8 mouse cellular contexts compared by ENCODE assay signal in the genomic region with DNA sequence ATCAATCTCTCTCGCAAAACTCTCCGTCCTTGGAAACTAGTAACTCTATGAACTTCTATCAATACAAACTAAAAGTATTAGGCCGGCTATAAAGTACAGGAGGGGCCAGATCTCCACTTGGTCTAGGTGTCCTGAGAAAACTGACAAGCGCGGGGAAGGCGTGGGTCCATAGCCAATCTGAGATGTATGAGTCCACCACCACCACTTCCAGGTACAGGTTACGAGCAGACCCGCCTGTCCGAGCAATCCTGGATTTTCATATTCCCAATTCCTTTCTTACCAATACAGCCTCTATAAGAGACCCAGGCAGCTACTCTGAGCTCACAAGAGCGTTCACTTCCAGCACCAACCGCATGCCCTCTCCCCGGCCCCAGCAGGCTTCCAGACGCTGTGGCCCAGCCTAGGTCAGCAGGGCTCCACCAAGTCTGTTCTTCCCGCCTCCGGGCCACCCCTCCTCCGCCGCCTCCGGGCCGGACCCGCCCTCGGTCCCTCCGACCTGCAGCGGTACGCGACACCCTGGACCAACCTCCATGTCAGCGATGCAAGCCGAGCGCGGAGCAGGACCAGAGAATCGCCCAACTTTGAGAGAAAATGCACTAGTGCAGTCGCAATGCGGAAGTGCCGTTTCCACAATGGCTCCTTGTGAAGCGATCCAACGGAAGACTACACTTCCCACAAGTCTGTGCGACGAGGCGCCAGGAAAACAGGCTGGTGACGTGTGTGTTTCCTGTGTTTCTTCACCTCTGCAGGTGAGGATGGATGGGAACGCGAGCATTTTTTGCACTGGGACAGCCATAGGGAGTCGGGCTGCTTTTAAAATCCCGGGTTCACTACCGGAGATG. TPM values are rescaled to one million over a fixed set of nuclear protein-coding genes. Genes with fewer than 3 reads are reported as not detected.
A peak's percentile ranks its signal among the peaks of the same experiment; 100 is the strongest.
DNase-seq lines count a peak whose midpoint lies in the region; ATAC-seq and TF ChIP-seq lines count a peak whose summit lies in the region.

No protein-coding gene starts in this region.

- peak overlapping the region; percentile 85 for H3K9ac ChIP-seq in hindbrain, embryonic 13.5 days

- POLR2A ChIA-PET in Patski (lab: Charles Lee): no interaction called here

- in situ Hi-C loops in Patski (cut with MboI; ENCODE audit: low pct_unique_long_range_greater_than_20kb): no loop called here

- no peaks in the 10 kb centered on the region for H3K9me3 ChIP-seq in hindbrain, embryonic 13.5 days

- peak overlapping the region; percentile 80 for H3K4me2 ChIP-seq in hindbrain, embryonic 13.5 days

- peak; percentile 54 for DNase-seq in Patski (ENCODE audit: low read depth, low spot score)
- DNase-seq in cerebellum, postnatal 14 days: peak; percentile 85 to 89
- peak; percentile 76 to 80 for DNase-seq in frontal cortex, postnatal 14 days (ENCODE audit: low spot score in 2 of 2)
- DNase-seq in layer of hippocampus, postnatal 25 days (ENCODE audit: extremely low spot score in 1 of 2, low spot score in 1 of 2): peak; percentile 70 to 77
- peak; percentile 91 for DNase-seq in lung, postnatal 25 days (ENCODE audit: low spot score)
- peak; percentile 89 for DNase-seq in retina, embryonic 14.5 days (ENCODE audit: low spot score)
- peak; percentile 86 for DNase-seq in thymus, postnatal 4 days

- no peak for TF ChIP-seq CTCF in Patski (IDR thresholded peaks at IDR 0.05)

- ATAC-seq in Patski: peak; percentile 98
- peak; percentile 99 for ATAC-seq in hindbrain, embryonic 13.5 days (ENCODE audit: low FRiP score)

- H3K27ac ChIP-seq in hindbrain, embryonic 13.5 days: peak overlapping the region; percentile 86

- CTCF ChIA-PET in Patski (lab: Charles Lee): no interaction called here

- H3K4me1 ChIP-seq in hindbrain, embryonic 13.5 days (replicated peaks): peaks cover 22% of the 10 kb centered on the region

- H3K27me3 ChIP-seq in Patski: no peaks in the 10 kb centered on the region
- no peaks in the 10 kb centered on the region for H3K27me3 ChIP-seq in hindbrain, embryonic 13.5 days

- peak overlapping the region; percentile 78 for H3K4me3 ChIP-seq in hindbrain, embryonic 13.5 days

- no peaks in the 10 kb centered on the region for H3K36me3 ChIP-seq in hindbrain, embryonic 13.5 days

- WGBS in hindbrain, embryonic 13.5 days: 2% methylated on average over 44 of the region's 44 CpGs

RNA-seq across cellular contexts. Expression of gene Zfp748, which starts 0.9 kb away (rescaled TPM):
- 6.3 TPM for polyA plus RNA-seq in Patski (2021)
- polyA plus RNA-seq in hindbrain, embryonic 13.5 days (2015; fragmentation: Nextera tagmentation; extraction: Ambion mirVana): 13.5 and 16.2 TPM in 2 replicates
- 10 to 100 TPM in 1 of 2 experiments, 1 to 10 TPM in 1; 9.7 to 11.4 TPM for total RNA-seq in layer of hippocampus, postnatal 25 days (2021)

RNA-seq across cellular contexts. Expression of gene Zfp87, which starts 26.7 kb away (rescaled TPM):
- 14.2 TPM for polyA plus RNA-seq in Patski (2021)
- polyA plus RNA-seq in hindbrain, embryonic 13.5 days (2015; fragmentation: Nextera tagmentation; extraction: Ambion mirVana): 36.4 and 39.7 TPM in 2 replicates
- total RNA-seq in layer of hippocampus, postnatal 25 days (2021): 10 to 100 TPM; 21.7 to 22.8 TPM

RNA-seq across cellular contexts. Expression of gene Gm26965, which starts 26.8 kb away (rescaled TPM):
- not detected for polyA plus RNA-seq in Patski (2021)
- polyA plus RNA-seq in hindbrain, embryonic 13.5 days (2015; fragmentation: Nextera tagmentation; extraction: Ambion mirVana): not detected in 2 replicates
- total RNA-seq in layer of hippocampus, postnatal 25 days (2021): under 1 TPM in 1 of 2 experiments, not detected in 1; 0.49 TPM

RNA-seq across cellular contexts. Expression of gene Zfp58, which starts 52.4 kb away (rescaled TPM):
- polyA plus RNA-seq in Patski (2021): 9.2 TPM
- 14.6 and 14.8 TPM in 2 replicates for polyA plus RNA-seq in hindbrain, embryonic 13.5 days (2015; fragmentation: Nextera tagmentation; extraction: Ambion mirVana)
- total RNA-seq in layer of hippocampus, postnatal 25 days (2021): 1 to 10 TPM; 8.0 to 8.1 TPM

RNA-seq across cellular contexts. Expression of gene Zfp729b, which starts 56.8 kb away (rescaled TPM):
- 7.5 TPM for polyA plus RNA-seq in Patski (2021)
- polyA plus RNA-seq in hindbrain, embryonic 13.5 days (2015; fragmentation: Nextera tagmentation; extraction: Ambion mirVana): 4.1 and 4.5 TPM in 2 replicates
- total RNA-seq in layer of hippocampus, postnatal 25 days (2021): 1 to 10 TPM; 8.6 to 8.7 TPM

Comparison
In these comparisons a context has a peak if more than half of its experiments do, and no peak if none do; other contexts are left out.
1. Peak in every context shown above with its lines: DNase-seq, ATAC-seq, H3K4me3 ChIP-seq and H3K27ac ChIP-seq.